Mouse (Mus musculus): ENCODE data around the gene Ambra1. TPM values are rescaled to one million over a fixed set of nuclear protein-coding genes. Genes with fewer than 3 reads are reported as not detected.

Gene Ambra1
- polyA plus RNA-seq, 1 experiment from 2014 or later = 5.2 TPM

DNA sequence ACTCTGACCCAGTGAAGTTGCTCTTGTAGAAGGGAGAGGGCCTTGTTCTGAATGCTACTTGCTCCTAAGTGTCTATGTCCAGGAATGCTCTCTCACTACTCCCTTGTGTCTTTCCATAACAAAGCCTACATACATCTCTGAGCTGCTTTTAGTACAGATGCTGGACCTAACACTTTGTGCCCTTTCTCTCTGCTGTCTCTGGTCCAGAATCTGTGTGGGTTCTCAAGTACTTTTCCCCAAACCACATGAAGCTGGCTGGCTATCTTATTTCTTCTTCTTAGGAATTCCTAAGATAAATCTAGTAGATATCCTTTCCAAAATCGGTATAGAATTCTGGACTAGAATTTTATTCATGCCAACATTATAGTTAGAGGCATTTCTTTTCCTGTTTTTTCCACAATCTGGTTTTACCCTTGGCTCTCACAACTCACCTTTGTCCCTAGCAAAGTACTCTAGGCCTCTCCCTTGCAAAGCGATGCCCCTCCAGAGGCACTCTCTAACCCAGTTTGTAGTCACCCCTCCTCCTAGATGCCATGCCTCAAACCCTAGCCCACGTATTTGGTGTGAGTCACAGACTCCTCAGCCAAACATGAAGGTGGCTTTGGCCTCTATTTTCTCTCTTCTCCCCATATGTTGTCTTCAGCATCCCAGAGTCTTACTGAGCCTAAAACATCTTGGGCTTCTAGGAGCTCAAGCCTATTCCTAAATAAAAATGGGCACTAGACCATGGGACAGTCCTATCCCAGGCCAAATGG, 173.4 kb downstream of the Ambra1 start:
- no peak for ATAC-seq (ENCODE audit: insufficient read depth)
- Histone ChIP-seq H3K4me3 (replicated peaks) (no peak overlapping the region), H3K9ac (no peak overlapping the region), H3K4me1 (replicated peaks) (no peaks in the 10 kb centered on the region), H3K27me3 (no peaks in the 10 kb centered on the region), H3K4me2 (no peak overlapping the region), H3K36me3 (replicated peaks) (peaks cover 20% of the 10 kb centered on the region), H3K27ac (replicated peaks) (no peak overlapping the region), H3K9me3 (replicated peaks) (no peaks in the 10 kb centered on the region)
- WGBS (ENCODE audit: insufficient replicate concordance) = 76% methylated on average over 3 of the region's 3 CpGs

DNA sequence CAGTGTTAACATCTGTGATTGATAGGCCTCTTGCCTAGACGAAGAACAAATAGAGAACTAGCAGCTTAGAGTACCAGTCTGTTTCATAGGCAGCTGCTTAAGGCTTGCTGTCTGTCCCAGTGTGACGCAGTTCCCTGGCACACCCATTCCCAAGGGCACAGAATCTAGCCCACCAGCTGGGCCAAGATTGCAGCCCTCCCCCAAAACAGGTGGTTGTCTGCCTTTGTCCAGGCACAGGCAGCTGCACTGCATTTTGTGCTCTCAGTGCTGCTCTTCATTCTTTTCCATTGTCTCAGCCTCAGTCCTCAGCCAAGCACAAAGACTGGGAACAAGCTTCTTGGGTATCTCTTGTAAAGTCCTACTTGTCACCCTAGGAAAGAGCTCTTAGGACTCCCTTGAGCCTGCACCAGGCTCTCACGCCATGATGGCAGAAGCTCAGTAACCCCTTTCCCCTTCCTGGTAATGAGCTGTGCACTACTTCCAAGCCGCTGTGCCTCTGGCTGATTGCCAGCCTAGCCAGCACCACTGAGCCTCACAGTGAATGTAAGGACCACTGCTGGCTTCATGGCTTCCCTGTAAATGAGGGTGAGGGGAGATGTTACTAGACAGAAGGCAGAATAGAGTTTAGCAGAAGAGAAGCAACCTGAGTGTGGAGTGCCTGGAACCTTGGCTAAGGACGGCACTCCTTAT, 174.8 kb downstream of the Ambra1 start:
- Histone ChIP-seq H3K4me3 (replicated peaks) (no peak overlapping the region), H3K9ac (no peak overlapping the region), H3K27ac (replicated peaks) (no peak overlapping the region), H3K27me3 (no peaks in the 10 kb centered on the region), H3K4me1 (replicated peaks) (no peaks in the 10 kb centered on the region), H3K9me3 (replicated peaks) (no peaks in the 10 kb centered on the region), H3K36me3 (replicated peaks) (peaks cover 29% of the 10 kb centered on the region), H3K4me2 (no peak overlapping the region)
- no peak for ATAC-seq (ENCODE audit: insufficient read depth)
- 68% methylated on average over 5 of the region's 5 CpGs for WGBS (ENCODE audit: insufficient replicate concordance)

DNA sequence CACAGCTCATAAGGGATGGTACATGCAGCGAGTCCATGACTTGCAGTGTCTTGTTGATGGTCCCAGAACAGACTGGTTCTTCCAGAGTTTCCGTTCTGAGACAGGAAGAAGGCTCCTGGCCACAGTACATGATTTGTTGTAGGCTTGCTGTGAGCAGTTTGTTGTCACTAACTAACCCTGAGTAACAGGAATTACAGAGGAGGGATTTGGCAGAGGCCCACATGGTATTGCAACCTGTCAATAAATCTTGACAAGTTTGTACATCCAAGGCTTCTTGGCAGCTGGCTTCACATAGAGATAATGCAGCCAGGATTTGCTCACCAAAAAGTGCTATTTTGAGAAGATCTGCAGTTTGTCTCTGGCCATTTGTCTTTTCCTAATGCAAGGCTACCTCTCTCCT, 176.2 kb downstream of the Ambra1 start:
- H3K9me3 ChIP-seq (replicated peaks) = no peaks in the 10 kb centered on the region
- no peaks in the 10 kb centered on the region for H3K4me1 ChIP-seq (replicated peaks)
- no peak overlapping the region for H3K4me2 ChIP-seq
- H3K27ac ChIP-seq (replicated peaks) = no peak overlapping the region
- H3K9ac ChIP-seq = no peak overlapping the region
- 87% methylated on average over 2 of the region's 2 CpGs for WGBS (ENCODE audit: insufficient replicate concordance)
- no peak overlapping the region for H3K4me3 ChIP-seq (replicated peaks)
- no peak for ATAC-seq (ENCODE audit: insufficient read depth)
- H3K36me3 ChIP-seq (replicated peaks) = peaks cover 29% of the 10 kb centered on the region
- H3K27me3 ChIP-seq = no peaks in the 10 kb centered on the region

DNA sequence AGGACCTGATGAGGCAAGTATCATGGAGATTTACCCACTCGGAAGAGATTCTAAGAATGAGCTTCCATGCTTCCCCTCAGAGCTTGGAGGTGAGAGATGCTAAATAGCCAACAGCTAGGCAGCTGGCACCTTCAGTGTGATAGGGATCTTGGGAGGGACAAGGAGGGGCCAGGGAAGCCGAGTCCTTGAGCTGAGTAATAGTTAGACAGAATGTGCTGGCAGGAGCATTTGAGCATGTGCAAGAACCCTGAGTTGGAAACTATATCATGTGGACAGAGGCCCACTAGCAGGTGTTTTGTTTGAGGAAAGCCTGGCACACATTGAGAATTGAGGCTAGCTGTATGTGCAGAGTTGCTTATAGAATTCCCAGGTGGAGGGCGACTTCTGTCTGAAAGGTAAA, 182.7 kb downstream of the Ambra1 start:
- H3K9me3 ChIP-seq (replicated peaks) = no peaks in the 10 kb centered on the region
- H3K4me2 ChIP-seq = no peak overlapping the region
- H3K4me3 ChIP-seq (replicated peaks) = no peak overlapping the region
- peaks cover 39% of the 10 kb centered on the region for H3K4me1 ChIP-seq (replicated peaks)
- no peaks in the 10 kb centered on the region for H3K27me3 ChIP-seq
- H3K9ac ChIP-seq = no peak overlapping the region
- H3K36me3 ChIP-seq (replicated peaks) = peaks cover 76% of the 10 kb centered on the region
- H3K27ac ChIP-seq (replicated peaks) = no peak overlapping the region
- no peak for ATAC-seq (ENCODE audit: insufficient read depth)
- WGBS (ENCODE audit: insufficient replicate concordance) = 54% methylated on average over 3 of the region's 3 CpGs

DNA sequence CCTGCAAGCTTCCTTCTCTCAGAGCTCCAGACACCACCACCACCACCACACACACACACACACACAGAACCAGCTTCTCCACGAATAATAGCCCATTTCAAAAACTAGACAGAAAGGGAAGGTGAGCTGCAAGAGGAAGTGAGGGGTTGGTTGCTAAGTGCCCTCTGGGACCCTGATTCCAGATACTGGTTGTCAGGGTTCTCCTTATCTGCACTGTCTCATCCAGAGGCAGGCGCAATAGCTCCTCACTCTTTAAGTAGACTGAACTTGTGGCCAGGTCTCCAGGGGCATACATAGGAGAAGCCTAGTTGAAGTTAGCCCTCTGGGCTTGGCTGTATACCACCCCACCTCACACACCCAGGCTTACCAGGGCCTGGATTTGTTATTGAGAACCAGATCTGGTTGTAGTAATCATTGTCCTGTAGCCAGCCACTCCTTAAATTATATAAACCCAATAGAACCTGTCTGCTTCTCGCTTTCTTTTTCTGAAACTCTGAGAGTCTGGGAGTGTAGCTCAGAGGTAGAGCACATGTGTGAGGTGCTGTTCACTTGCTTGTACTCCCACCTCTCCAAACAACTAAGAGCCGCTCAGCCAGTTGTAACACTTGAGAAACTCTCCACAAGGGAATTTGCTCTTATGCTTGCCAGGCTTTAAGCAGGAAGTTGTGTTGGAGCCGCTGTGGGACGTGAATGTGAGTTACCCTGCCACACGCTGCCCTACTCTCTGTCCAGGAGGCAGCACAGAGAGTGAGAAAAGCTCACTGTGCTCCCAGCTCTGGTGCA, 183.6 kb downstream of the Ambra1 start:
- 66% methylated on average over 7 of the region's 7 CpGs for WGBS (ENCODE audit: insufficient replicate concordance)
- no peak overlapping the region for H3K9ac ChIP-seq
- no peaks in the 10 kb centered on the region for H3K9me3 ChIP-seq (replicated peaks)
- no peak overlapping the region for H3K4me2 ChIP-seq
- H3K36me3 ChIP-seq (replicated peaks) = peaks cover 81% of the 10 kb centered on the region
- no peak overlapping the region for H3K27ac ChIP-seq (replicated peaks)
- no peak for ATAC-seq (ENCODE audit: insufficient read depth)
- H3K4me3 ChIP-seq (replicated peaks) = no peak overlapping the region
- peaks cover 39% of the 10 kb centered on the region for H3K4me1 ChIP-seq (replicated peaks)
- H3K27me3 ChIP-seq = no peaks in the 10 kb centered on the region

DNA sequence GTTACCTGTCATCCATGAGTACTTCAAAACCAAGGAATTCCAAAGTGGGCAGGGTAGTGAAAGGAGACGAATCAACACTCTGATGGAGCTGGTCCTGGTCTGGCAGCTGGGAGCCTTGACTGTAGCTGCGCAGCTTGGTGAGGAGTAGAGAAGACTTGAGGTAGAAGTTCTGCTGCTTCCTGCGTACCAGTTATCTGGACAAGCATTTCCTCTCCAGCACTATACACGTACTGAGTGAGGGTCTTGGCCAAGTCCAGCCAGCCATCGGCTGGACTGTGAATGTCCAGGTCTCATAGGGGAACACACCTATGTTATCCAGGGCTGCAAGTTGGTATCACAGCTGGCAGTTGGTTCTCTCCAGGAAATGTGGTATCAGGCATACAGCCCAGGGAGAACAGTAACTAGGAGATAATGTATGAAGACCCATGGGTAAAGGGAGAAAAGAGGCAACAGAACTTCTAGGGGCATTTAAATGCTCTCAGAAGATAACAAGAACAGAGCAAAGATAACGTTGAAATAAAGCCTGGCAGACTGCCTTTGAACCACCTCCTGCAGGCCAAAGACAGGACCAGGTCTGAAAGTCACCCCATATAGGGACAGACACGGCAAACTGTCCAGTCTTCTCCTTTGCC, 186.5 kb downstream of the Ambra1 start:
- H3K27ac ChIP-seq (replicated peaks) = peak overlapping the region; percentile 29; the same call in 1 of the 2 replicates
- no peak overlapping the region for H3K4me3 ChIP-seq (replicated peaks)
- H3K9me3 ChIP-seq (replicated peaks) = no peaks in the 10 kb centered on the region
- H3K36me3 ChIP-seq (replicated peaks) = peaks cover 59% of the 10 kb centered on the region
- H3K4me1 ChIP-seq (replicated peaks) = peaks cover 45% of the 10 kb centered on the region
- no peak overlapping the region for H3K4me2 ChIP-seq
- ATAC-seq (ENCODE audit: insufficient read depth) = peak; percentile 76
- peaks cover 20% of the 10 kb centered on the region for H3K27me3 ChIP-seq
- 24% methylated on average over 7 of the region's 7 CpGs for WGBS (ENCODE audit: insufficient replicate concordance)
- H3K9ac ChIP-seq = no peak overlapping the region

DNA sequence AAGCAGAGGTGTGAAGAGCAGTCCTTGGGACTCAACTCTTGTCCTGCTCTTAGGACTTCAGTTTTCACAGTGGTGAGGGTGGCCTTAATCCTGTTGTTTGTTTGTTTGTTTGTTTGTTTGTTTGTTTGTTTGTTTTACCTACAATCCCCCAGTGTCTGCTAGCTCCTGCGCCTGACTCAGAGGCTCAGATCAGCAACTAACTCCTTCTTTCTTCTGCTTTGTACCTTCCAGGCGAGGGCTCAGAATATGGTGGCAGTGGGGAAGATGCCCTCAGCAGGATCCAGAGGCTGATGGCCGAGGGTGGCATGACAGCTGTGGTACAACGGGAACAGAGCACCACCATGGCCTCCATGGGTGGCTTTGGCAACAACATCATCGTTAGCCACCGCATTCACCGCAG, 187.2 kb downstream of the Ambra1 start:
- peaks cover 53% of the 10 kb centered on the region for H3K36me3 ChIP-seq (replicated peaks)
- H3K27ac ChIP-seq (replicated peaks) = no peak overlapping the region
- no peak overlapping the region for H3K4me2 ChIP-seq
- peaks cover 51% of the 10 kb centered on the region for H3K4me1 ChIP-seq (replicated peaks)
- ATAC-seq (ENCODE audit: insufficient read depth) = no peak
- no peak overlapping the region for H3K9ac ChIP-seq
- no peaks in the 10 kb centered on the region for H3K9me3 ChIP-seq (replicated peaks)
- no peak overlapping the region for H3K4me3 ChIP-seq (replicated peaks)
- 79% methylated on average over 7 of the region's 7 CpGs for WGBS (ENCODE audit: insufficient replicate concordance)
- H3K27me3 ChIP-seq = peaks cover 26% of the 10 kb centered on the region

DNA sequence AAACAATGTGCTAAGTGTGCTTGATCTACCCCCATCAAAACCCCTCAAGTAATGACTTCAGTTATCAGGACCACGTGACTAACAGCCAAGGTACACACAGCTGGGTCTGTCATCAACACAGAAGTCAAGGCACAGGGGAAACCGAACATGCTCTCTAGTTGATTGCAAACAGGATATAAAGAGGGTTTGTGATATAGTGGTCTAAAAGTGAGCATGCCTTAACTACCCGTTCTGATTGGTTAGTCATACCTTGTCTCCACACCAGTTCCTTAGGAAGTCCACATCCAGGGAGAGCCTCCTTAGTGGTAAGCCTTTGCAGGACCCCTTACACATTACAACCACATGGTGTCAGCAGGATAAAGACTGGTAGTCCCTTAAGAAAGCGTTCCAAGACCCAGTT, 190.2 kb downstream of the Ambra1 start:
- WGBS (ENCODE audit: insufficient replicate concordance) = 55% methylated on average over 4 of the region's 4 CpGs
- no peak for ATAC-seq (ENCODE audit: insufficient read depth)
- no peak overlapping the region for H3K27ac ChIP-seq (replicated peaks)
- no peak overlapping the region for H3K4me3 ChIP-seq (replicated peaks)
- H3K4me2 ChIP-seq = no peak overlapping the region
- H3K4me1 ChIP-seq (replicated peaks) = peaks cover 52% of the 10 kb centered on the region
- no peaks in the 10 kb centered on the region for H3K9me3 ChIP-seq (replicated peaks)
- H3K9ac ChIP-seq = no peak overlapping the region
- peaks cover 57% of the 10 kb centered on the region for H3K27me3 ChIP-seq
- H3K36me3 ChIP-seq (replicated peaks) = peaks cover 26% of the 10 kb centered on the region

DNA sequence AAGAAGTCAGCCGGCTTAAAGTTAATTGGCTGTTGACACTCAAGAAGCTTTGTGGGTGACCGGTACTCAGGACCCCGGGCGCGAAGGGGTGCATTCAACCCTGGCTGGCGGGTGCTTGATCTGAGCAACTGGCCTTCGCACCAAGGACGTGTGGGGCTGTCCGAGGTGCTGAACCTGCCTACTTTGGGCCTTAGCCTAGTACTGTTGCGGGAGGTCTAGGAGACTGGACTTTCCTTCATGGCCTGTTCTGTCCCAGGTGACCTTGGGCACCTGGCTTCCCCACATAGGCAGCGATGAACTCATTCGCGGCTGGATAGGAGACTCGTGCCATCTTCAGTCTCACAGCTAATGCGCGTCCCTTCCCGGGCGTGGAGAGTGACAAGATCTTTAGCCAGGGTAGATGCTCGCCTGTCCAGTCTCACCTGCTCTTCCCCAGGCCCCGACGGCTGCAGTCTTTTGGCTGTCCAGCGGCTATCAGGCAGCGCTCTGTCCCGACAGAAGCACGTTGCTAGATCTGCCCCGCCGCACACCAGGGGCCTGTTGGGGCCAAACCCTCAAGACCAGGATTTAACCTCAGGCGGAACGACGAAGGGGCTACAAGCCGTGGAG, 191.4 kb downstream of the Ambra1 start:
- peaks cover 43% of the 10 kb centered on the region for H3K4me1 ChIP-seq (replicated peaks)
- peak overlapping the region; percentile 80 for H3K4me2 ChIP-seq
- H3K36me3 ChIP-seq (replicated peaks) = peaks cover 20% of the 10 kb centered on the region
- ATAC-seq (ENCODE audit: insufficient read depth) = no peak
- H3K9ac ChIP-seq = no peak overlapping the region
- no peak overlapping the region for H3K27ac ChIP-seq (replicated peaks)
- H3K9me3 ChIP-seq (replicated peaks) = no peaks in the 10 kb centered on the region
- H3K4me3 ChIP-seq (replicated peaks) = peak overlapping the region; percentile 52
- WGBS (ENCODE audit: insufficient replicate concordance) = 6% methylated on average over 31 of the region's 31 CpGs
- H3K27me3 ChIP-seq = peaks cover 68% of the 10 kb centered on the region

DNA sequence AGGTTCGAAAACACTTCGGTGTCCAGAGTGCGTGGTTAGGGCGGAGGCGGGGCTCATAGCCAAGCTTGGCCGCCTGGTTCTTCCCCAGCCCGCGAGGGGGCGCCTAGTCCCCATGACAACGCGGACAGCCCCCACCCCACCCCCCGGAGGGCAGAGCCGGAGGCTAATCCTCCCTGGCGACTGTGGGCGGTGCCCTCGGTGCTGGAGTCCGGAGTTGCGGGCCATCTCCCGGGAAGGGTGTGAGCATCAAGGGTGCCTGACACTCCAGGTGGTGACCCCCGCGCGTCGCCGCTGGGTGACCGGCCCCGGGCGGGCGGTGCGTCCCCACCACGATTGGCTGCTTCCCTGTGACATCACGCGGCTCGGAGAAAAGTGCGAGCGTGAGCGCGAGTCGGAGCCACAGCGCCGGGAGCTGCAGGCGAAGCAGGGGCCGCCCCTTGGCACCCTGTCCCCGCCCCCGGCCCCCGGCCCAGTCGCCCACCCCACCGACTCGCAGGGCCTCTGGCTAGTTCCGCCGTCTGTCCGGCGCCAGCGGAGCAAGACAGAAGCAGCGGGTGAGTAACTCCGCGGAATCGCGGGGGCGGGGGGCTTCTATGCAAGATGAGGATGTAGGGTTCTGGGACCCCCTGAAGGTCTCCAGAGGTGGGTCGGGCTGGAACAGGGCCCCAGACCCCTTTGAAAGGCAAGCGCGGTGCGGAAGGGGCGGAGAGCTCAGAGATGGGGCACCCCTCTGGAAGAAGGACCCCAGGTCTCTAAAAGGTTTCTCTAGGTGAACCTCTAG, 192.0 kb downstream of the Ambra1 start:
- peaks cover 37% of the 10 kb centered on the region for H3K4me1 ChIP-seq (replicated peaks)
- peak; percentile 23; the same call in 1 of the 2 replicates for ATAC-seq (ENCODE audit: insufficient read depth)
- H3K4me3 ChIP-seq (replicated peaks) = peak overlapping the region; percentile 52
- H3K27me3 ChIP-seq = peaks cover 75% of the 10 kb centered on the region
- H3K27ac ChIP-seq (replicated peaks) = no peak overlapping the region
- no peaks in the 10 kb centered on the region for H3K9me3 ChIP-seq (replicated peaks)
- peaks cover 14% of the 10 kb centered on the region for H3K36me3 ChIP-seq (replicated peaks)
- peak overlapping the region; percentile 80 for H3K4me2 ChIP-seq
- WGBS (ENCODE audit: insufficient replicate concordance) = under 1% methylated on average over 64 of the region's 64 CpGs
- no peak overlapping the region for H3K9ac ChIP-seq

Measured in liver, embryonic 15.5 days (tissue).